Mouse (Mus musculus) left cerebral cortex, adult 8-10 months (tissue): ENCODE measurements around the gene Olfr352. TPM values are rescaled to one million over a fixed set of nuclear protein-coding genes. Genes with fewer than 3 reads are reported as not detected.

Source experiments
- DNase-seq, 2 experiments: peaks; one replicate each; pipeline ENCODE4 v3.0.0; 2022; ENCODE audit warnings: low spot score in 2 of 2
- total RNA-seq, 4 experiments: library from RNA; stranded (reverse); gene quantifications; 2 replicates each; pipeline ENCODE4 v1.2.4; 2022

The Olfr352 gene
- total RNA-seq: not detected

DNA sequence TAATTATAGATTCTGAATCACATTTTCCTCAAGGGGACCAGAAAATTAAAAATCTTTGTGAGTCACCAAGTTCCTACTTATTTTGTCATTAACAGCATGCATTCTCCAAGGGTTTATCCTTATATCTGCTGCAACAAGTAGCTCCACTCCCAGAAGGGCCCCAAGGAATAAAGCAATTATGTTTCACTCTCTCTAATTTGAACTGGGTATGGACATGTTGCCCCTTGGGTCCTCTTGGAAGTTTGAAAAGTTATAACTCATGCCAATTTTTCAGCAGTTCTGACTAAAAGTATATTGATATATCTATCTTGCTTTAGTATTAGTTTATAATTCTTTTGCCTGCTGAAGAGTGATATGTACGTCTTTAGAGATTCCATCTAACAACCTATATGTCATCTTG is at the start of gene Olfr352:
Gene Olfr352, plus strand, starts transcription at position 301 of the 400 bp plus-strand sequence.
- DNase-seq: no peak

DNA sequence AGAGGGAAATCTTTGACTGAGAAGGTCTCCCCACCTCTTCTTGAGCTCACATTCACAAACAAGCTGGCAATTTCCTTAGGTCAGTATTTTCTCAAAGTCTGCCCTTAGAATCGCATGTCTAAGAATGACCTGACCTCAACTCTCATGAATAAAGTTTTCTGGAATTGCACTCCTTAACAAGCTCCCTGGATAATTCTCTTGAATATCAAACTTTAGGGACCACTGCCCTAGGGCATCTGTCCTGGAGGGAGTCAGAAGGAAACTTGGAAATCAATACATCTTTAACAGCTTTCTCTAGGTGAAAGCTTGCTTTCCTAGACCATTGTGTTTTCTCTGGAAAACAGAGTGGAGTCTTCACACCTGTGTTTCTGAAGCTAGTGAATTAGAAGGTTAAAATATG is 22.2 kb upstream of the Olfr352 start, which contains the start of gene Olfr350:
Gene Olfr350, plus strand, starts transcription at position 301 of the 400 bp plus-strand sequence.
- DNase-seq: no peak

DNA sequence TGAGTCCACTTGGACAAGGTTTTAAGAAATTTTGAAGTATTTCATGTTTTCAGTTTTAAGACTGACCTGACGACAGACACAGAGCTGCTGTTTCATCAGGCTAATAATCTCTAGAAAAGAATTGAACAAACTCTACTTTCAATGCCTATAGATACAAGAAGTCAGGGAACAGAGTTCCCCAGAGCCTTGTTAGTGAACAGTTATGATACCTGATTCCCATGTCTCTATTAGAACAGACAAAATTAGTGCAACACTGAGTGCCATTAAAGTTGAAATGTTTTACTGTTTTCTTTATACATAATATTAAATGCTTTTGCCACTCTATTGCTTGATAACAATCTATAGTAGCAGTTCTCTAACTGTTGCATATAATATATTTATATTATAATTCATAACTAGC is 5.7 kb upstream of the Olfr352 start, which contains the start of gene Olfr351:
Gene Olfr351, minus strand, starts transcription at position 101 of the 400 bp plus-strand sequence.
- no peak for DNase-seq

DNA sequence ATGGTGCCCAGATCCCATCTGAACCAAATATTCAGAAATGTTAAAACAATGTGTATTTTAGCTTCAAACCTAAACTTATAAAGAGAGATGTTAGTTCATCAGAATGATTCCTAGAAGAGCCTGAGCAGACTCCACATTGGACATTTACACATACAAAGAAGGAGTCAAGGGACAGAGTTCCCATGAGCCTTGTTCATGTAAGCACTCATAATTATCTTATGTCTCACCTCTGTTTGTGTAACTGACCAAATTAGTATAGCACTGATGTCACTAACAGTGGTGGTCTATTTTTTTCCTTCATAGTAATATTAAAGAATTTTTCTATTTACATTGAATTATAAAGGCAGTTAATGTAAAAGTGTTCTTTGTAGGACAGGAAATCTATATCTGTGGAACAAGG is 24.6 kb downstream of the Olfr352 start, which contains the start of gene Olfr353:
Gene Olfr353, minus strand, starts transcription at position 101 of the 400 bp plus-strand sequence.
- no peak for DNase-seq

DNA sequence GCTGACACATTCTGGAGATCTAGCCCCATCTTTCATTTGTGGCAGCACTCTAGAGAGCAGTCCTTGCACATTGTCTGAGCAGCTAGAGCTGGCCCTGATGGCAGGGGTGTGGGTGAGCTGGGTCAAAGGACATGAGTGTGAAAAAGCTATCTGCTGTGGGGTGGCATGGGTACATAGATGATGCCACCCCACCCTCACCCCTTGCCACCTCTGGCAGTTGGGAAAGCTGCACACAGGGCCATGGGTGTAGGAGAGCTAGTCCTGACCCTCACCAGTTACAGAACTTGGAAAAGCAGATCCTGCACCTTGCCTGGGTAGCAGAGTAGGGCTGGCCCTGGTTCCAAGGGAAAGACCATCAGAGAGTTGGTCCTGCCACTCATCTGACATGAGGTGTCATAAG is 28.9 kb downstream of the Olfr352 start:
- DNase-seq: no peak

DNA sequence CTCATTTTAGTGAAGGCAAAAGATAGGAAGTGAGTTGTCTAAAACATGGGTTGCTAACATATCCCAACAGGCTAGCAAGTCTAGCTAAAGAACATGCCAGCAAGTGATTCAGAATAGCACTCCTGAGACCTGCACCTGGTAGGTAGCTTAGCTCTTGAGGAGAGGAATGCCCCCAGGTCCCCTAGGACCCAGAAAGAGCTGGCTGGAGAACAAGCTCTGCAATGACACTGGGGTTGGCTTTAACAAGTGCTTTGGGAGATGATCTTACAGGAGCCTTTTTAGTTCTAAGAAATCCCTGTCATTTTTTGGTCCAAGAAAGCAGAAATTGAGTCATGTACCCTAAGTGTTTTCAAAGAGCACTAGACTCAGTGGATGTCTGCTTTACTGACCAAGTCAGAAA is 37.1 kb downstream of the Olfr352 start, which contains the start of gene Olfr354:
Gene Olfr354, plus strand, starts transcription at position 301 of the 400 bp plus-strand sequence.
- DNase-seq: no peak

Other genes starting within 250 kb of the Olfr352 start
- gene Olfr345, start 228.4 kb upstream of the Olfr352 start, total RNA-seq: not detected
- not detected for gene Olfr346, start 182.7 kb upstream of the Olfr352 start, total RNA-seq
- not detected for gene Olfr347, start 136.6 kb upstream of the Olfr352 start, total RNA-seq
- not detected for gene Olfr348, start 84.2 kb upstream of the Olfr352 start, total RNA-seq
- not detected for gene Olfr50, start 77.9 kb upstream of the Olfr352 start, total RNA-seq
- not detected for gene Olfr3, start 51.4 kb upstream of the Olfr352 start, total RNA-seq
- gene Olfr350, start 22.1 kb upstream of the Olfr352 start, total RNA-seq: not detected
- not detected for gene Olfr351, start 5.8 kb upstream of the Olfr352 start, total RNA-seq
- gene Olfr353, start 24.5 kb downstream of the Olfr352 start, total RNA-seq: not detected
- not detected for gene Olfr354, start 37.2 kb downstream of the Olfr352 start, total RNA-seq
- not detected for gene Olfr355, start 60.4 kb downstream of the Olfr352 start, total RNA-seq
- gene Olfr356, start 68.7 kb downstream of the Olfr352 start, total RNA-seq: not detected
- gene Olfr357, start 125.4 kb downstream of the Olfr352 start, total RNA-seq: not detected
- not detected for gene Olfr358, start 140.9 kb downstream of the Olfr352 start, total RNA-seq
- gene Olfr360, start 197.3 kb downstream of the Olfr352 start, total RNA-seq: not detected
- gene Olfr361, start 220.8 kb downstream of the Olfr352 start, total RNA-seq: not detected
- gene Olfr362, start 249.4 kb downstream of the Olfr352 start, total RNA-seq: not detected